ENCODE assay signal across 9 mouse cellular contexts in the genomic region with DNA sequence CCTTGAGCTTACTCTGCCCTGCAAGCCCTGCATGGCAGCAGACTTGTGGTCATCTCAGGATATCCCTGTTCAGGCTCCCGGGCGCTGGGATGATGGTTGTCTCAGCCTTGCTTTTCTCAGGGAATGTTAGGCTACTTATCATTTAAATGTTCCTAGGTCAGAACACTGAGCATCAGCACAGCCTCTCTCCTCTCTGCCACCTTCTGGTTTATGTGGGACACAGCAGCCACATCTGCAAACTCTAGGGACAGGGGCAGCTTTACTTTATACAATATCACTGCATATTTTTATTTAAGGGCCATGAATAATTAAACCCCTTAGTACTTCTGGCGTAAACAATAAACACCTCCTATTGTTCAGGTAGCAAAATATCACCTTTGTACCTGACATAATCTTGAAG.
DNase-seq lines count a peak whose midpoint lies in the region; ATAC-seq and TF ChIP-seq lines count a peak whose summit lies in the region.
"Had no signal": no experiment of that assay in that cellular context is flagged by ENCODE, and none has a peak within 500 bp of the region (broad histone marks: within the 10 kb centered on the region; RNA-seq: fewer than 3 reads in every experiment).

No protein-coding gene starts in this region.

- TF ChIP-seq CTCF in left cerebral cortex, adult 2 months (IDR thresholded peaks at IDR 0.05): peak; percentile 76
- peak; percentile 53; the same call in 1 of the 2 replicates for TF ChIP-seq CTCF in brain, embryonic 14.5 days (IDR thresholded peaks at IDR 0.05; ENCODE audit: borderline replicate concordance, extremely low read depth, insufficient read depth, insufficient read length)

- H3K9ac ChIP-seq in hindbrain, embryonic 16.5 days (ENCODE audit: low read depth, low read length): no peak overlapping the region
- H3K9ac ChIP-seq in neural tube, embryonic 13.5 days: no peak overlapping the region
- H3K9ac ChIP-seq: limb, embryonic 13.5 days had no signal

- ATAC-seq in hindbrain, embryonic 16.5 days: peak; percentile 72
- ATAC-seq in neural tube, embryonic 13.5 days (ENCODE audit: low read depth): peak; percentile 63

- intact Hi-C loops in left cerebral cortex, adult 2 months (cut with DNase I): loop anchor here (2.0 to 10.0 kb wide), 3 partner anchors 171 to 408 kb away; a partner anchor contains a TSS

- no peak for TF ChIP-seq POLR2A in brain, embryonic 14.5 days (IDR thresholded peaks at IDR 0.05; ENCODE audit: borderline replicate concordance, extremely low read depth, insufficient read depth, insufficient read length, poor library complexity, severe bottlenecking)

- H3K27me3 ChIP-seq in hindbrain, embryonic 16.5 days (replicated peaks; ENCODE audit: control insufficient read depth, insufficient read depth, low read length): no peaks in the 10 kb centered on the region
- no peaks in the 10 kb centered on the region for H3K27me3 ChIP-seq in neural tube, embryonic 13.5 days
- H3K27me3 ChIP-seq: limb, embryonic 13.5 days had no signal

- H3K4me2 ChIP-seq in hindbrain, embryonic 16.5 days (ENCODE audit: low read length): no peak overlapping the region
- no peak overlapping the region for H3K4me2 ChIP-seq in neural tube, embryonic 13.5 days

- 72% methylated on average over 3 of the region's 3 CpGs for WGBS in hindbrain, embryonic 16.5 days
- 68% methylated on average over 3 of the region's 3 CpGs for WGBS in neural tube, embryonic 13.5 days

- DNase-seq in adrenal gland, postnatal 10 days: peak; percentile 27
- no peak for DNase-seq in adrenal gland, adult 8-10 months
- DNase-seq in left cerebral cortex, adult 2 months (ENCODE audit: extremely low spot score in 1 of 2, low spot score in 2 of 2): peak; percentile 26 to 32
- no peak for DNase-seq in left cerebral cortex, adult 8-10 months (ENCODE audit: low spot score in 2 of 2)
- peak; percentile 51 for DNase-seq in brain, embryonic 14.5 days (ENCODE audit: low read depth)
- DNase-seq in MN1 (ENCODE audit: low spot score): no peak

- no peaks in the 10 kb centered on the region for H3K36me3 ChIP-seq in hindbrain, embryonic 16.5 days (ENCODE audit: control insufficient read depth, insufficient read depth, low read length)
- no peaks in the 10 kb centered on the region for H3K36me3 ChIP-seq in neural tube, embryonic 13.5 days
- H3K36me3 ChIP-seq: limb, embryonic 13.5 days had no signal

- peaks cover 4% of the 10 kb centered on the region; the same call in 1 of the 2 replicates for H3K4me1 ChIP-seq in hindbrain, embryonic 16.5 days (ENCODE audit: control insufficient read depth, insufficient read depth, low read depth, low read length)
- H3K4me1 ChIP-seq in neural tube, embryonic 13.5 days (replicated peaks): peaks cover 4% of the 10 kb centered on the region

- H3K9me3 ChIP-seq in hindbrain, embryonic 16.5 days (ENCODE audit: control insufficient read depth, low read length): no peaks in the 10 kb centered on the region
- H3K9me3 ChIP-seq in neural tube, embryonic 13.5 days: no peaks in the 10 kb centered on the region
- H3K9me3 ChIP-seq: limb, embryonic 13.5 days had no signal

- no peak overlapping the region for H3K4me3 ChIP-seq in left cerebral cortex, adult 2 months
- no peak overlapping the region for H3K4me3 ChIP-seq in hindbrain, embryonic 16.5 days (ENCODE audit: low read length)
- H3K4me3 ChIP-seq in neural tube, embryonic 13.5 days: no peak overlapping the region
- H3K4me3 ChIP-seq: limb, embryonic 13.5 days had no signal

- no peak overlapping the region for H3K27ac ChIP-seq in left cerebral cortex, adult 2 months
- H3K27ac ChIP-seq in hindbrain, embryonic 16.5 days (ENCODE audit: low read depth, low read length): no peak overlapping the region
- no peak overlapping the region for H3K27ac ChIP-seq in neural tube, embryonic 13.5 days (replicated peaks)
- H3K27ac ChIP-seq: limb, embryonic 13.5 days had no signal

Comparison
In these comparisons a context has a peak if more than half of its experiments do, and no peak if none do; other contexts are left out.
1. DNase-seq: peak in adrenal gland, postnatal 10 days (single experiment), left cerebral cortex, adult 2 months (2 of 2) and brain, embryonic 14.5 days (single experiment); none in adrenal gland, adult 8-10 months (single experiment), left cerebral cortex, adult 8-10 months (0 of 2) and MN1 (single experiment).